Mouse (Mus musculus) myocyte (in vitro differentiated cells): ENCODE measurements around the gene Ankrd31. TPM values are rescaled to one million over a fixed set of nuclear protein-coding genes. Genes with fewer than 3 reads are reported as not detected.
"Not testable (repeated sequence)": the region's sequence is repeated elsewhere in the genome, so short reads cannot be mapped to it uniquely, and the experiment has no call there.

Experiments used
- H3K27me3 ChIP-seq: one replicate; pipeline ENCODE4 v1.6.1; 2011; ENCODE audit not compliant: control insufficient read depth, insufficient read depth, insufficient read length
- H3K36me3 ChIP-seq: one replicate; pipeline ENCODE4 v1.6.1; 2011; ENCODE audit not compliant: control insufficient read depth, insufficient read depth
- H3K4me2 ChIP-seq: one replicate; pipeline ENCODE4 v1.6.1; 2011; ENCODE audit warnings: low read depth, control low read depth
- H3K4me3 ChIP-seq: one replicate; pipeline ENCODE4 v1.5.1; 2011; ENCODE audit warnings: mild to moderate bottlenecking, control low read depth, moderate library complexity
- H3K79me2 ChIP-seq: one replicate; pipeline ENCODE4 v1.6.1; 2011; ENCODE audit not compliant: control insufficient read depth, insufficient read depth
- H3ac ChIP-seq: one replicate; pipeline ENCODE4 v1.6.1; 2011; ENCODE audit not compliant: control insufficient read depth, insufficient read length
- CEBPB ChIP-seq: IDR thresholded peaks from 2 replicates; pipeline ENCODE4 v1.6.1; 2011; ENCODE audit warnings: mild to moderate bottlenecking, moderate library complexity; ENCODE audit not compliant: poor library complexity, insufficient read depth, severe bottlenecking
- E2F4 ChIP-seq: IDR thresholded peaks from one replicate; pipeline ENCODE4 v1.6.1; 2011; ENCODE audit warnings: mild to moderate bottlenecking, control low read depth, moderate library complexity; ENCODE audit not compliant: insufficient read depth
- MAX ChIP-seq: IDR thresholded peaks from one replicate; pipeline ENCODE4 v1.6.1; 2011; ENCODE audit warnings: low read depth, mild to moderate bottlenecking, control low read depth
- MYOD1 ChIP-seq, 3 experiments: IDR thresholded peaks; one replicate each; pipeline ENCODE4 v1.6.1; 2011; ENCODE audit warnings: control low read depth in 2 of 3, low read depth in 2 of 3, mild to moderate bottlenecking in 2 of 3, moderate library complexity in 1 of 3; ENCODE audit not compliant: insufficient read length in 2 of 3, control insufficient read depth in 1 of 3
- MYOG ChIP-seq, 3 experiments: IDR thresholded peaks; one replicate each; pipeline ENCODE4 v1.6.1; 2011; ENCODE audit warnings: control low read depth in 2 of 3, low read depth in 2 of 3, mild to moderate bottlenecking in 2 of 3; ENCODE audit not compliant: insufficient read length in 2 of 3, control insufficient read depth in 1 of 3, insufficient read depth in 1 of 3
- POLR2A ChIP-seq: IDR thresholded peaks from one replicate; pipeline ENCODE4 v1.6.1; 2011; ENCODE audit warnings: low read depth, mild to moderate bottlenecking, control low read depth, moderate library complexity; ENCODE audit not compliant: insufficient read length
- POLR2AphosphoS2 ChIP-seq: IDR thresholded peaks from one replicate; pipeline ENCODE4 v1.6.1; 2011; ENCODE audit warnings: low read depth, control low read depth; ENCODE audit not compliant: insufficient read length
- REST ChIP-seq: IDR thresholded peaks from one replicate; pipeline ENCODE4 v1.6.1; 2011; ENCODE audit warnings: mild to moderate bottlenecking, control low read depth, moderate library complexity; ENCODE audit not compliant: insufficient read depth, insufficient read length
- SRF ChIP-seq: IDR thresholded peaks from one replicate; pipeline ENCODE4 v1.6.1; 2011; ENCODE audit warnings: low read depth; ENCODE audit not compliant: control insufficient read depth, insufficient read length
- TCF12 ChIP-seq: IDR thresholded peaks from one replicate; pipeline ENCODE4 v1.6.1; 2011; ENCODE audit warnings: mild to moderate bottlenecking, control low read depth; ENCODE audit not compliant: poor library complexity, insufficient read depth, severe bottlenecking
- TCF3 ChIP-seq: IDR thresholded peaks from one replicate; pipeline ENCODE4 v1.6.1; 2011; ENCODE audit warnings: low read depth, control low read depth; ENCODE audit not compliant: insufficient read length
- USF1 ChIP-seq: IDR thresholded peaks from one replicate; pipeline ENCODE4 v1.6.1; 2011; ENCODE audit warnings: low read depth, mild to moderate bottlenecking, control low read depth, moderate library complexity
- polyA plus RNA-seq: library from polyadenylated mRNA; unstranded; fragments of >200 nt; fragmentation: generic; extraction: Trizol; gene quantifications from one replicate; pipeline ENCODE4 v1.2.1, GENCODE M21; 2012; ENCODE audit warnings: missing spikeins

Ankrd31 gene
- polyA plus RNA-seq, 1 experiment = not detected

GRCm38 (mm10) chr13:96933367-96933766, 185.3 kb downstream of the Ankrd31 start:
- Histone ChIP-seq H3ac (no peak overlapping the region), H3K27me3 (no peaks in the 10 kb centered on the region), H3K36me3 (peaks cover 13% of the 10 kb centered on the region), H3K79me2 (peaks cover 49% of the 10 kb centered on the region), H3K4me3 (no peak overlapping the region), H3K4me2 (no peak overlapping the region)
- TF ChIP-seq POLR2A = no peak
- no peak for TF ChIP-seq MYOG (IDR thresholded peaks at IDR 0.05; ENCODE audit: control insufficient read depth in 1 of 3, insufficient read depth in 1 of 3, insufficient read length in 2 of 3, low read depth in 2 of 3)
- no peak for TF ChIP-seq USF1
- TF ChIP-seq SRF = no peak
- no peak for TF ChIP-seq CEBPB
- TF ChIP-seq TCF3 = no peak
- TF ChIP-seq MAX = no peak
- no peak for TF ChIP-seq POLR2AphosphoS2
- TF ChIP-seq TCF12 = no peak
- no peak for TF ChIP-seq REST
- no peak for TF ChIP-seq E2F4
- no peak for TF ChIP-seq MYOD1 (IDR thresholded peaks at IDR 0.05; ENCODE audit: control insufficient read depth in 1 of 3, insufficient read length in 2 of 3, low read depth in 2 of 3)

- TF ChIP-seq USF1 = no peak
- no peak for TF ChIP-seq MYOG (IDR thresholded peaks at IDR 0.05; ENCODE audit: control insufficient read depth in 1 of 3, insufficient read depth in 1 of 3, insufficient read length in 2 of 3, low read depth in 2 of 3)
- no peak for TF ChIP-seq SRF
- no peak for TF ChIP-seq MAX
- no peak for TF ChIP-seq E2F4
- TF ChIP-seq POLR2A = no peak
- TF ChIP-seq MYOD1 (IDR thresholded peaks at IDR 0.05; ENCODE audit: control insufficient read depth in 1 of 3, insufficient read length in 2 of 3, low read depth in 2 of 3) = no peak
- TF ChIP-seq POLR2AphosphoS2 = no peak
- TF ChIP-seq TCF12 = no peak
- TF ChIP-seq REST = no peak
- no peak for TF ChIP-seq CEBPB
- no peak for TF ChIP-seq TCF3
These were observed 188.2 kb downstream of the Ankrd31 start for GRCm38 (mm10) chr13:96936173-96936777.

GRCm38 (mm10) chr13:96937059-96937558, 189.0 kb downstream of the Ankrd31 start:
- no peak overlapping the region for H3K4me2 ChIP-seq
- peaks cover 23% of the 10 kb centered on the region for H3K79me2 ChIP-seq
- no peak overlapping the region for H3K4me3 ChIP-seq
- no peak for TF ChIP-seq CEBPB
- TF ChIP-seq TCF3 = no peak
- H3ac ChIP-seq = no peak overlapping the region
- peaks cover 17% of the 10 kb centered on the region for H3K36me3 ChIP-seq
- no peaks in the 10 kb centered on the region for H3K27me3 ChIP-seq

More at GRCm38 (mm10) chr13:96936173-96936777, 188.2 kb downstream of the Ankrd31 start:
- H3K4me3 ChIP-seq = no peak overlapping the region
- H3K79me2 ChIP-seq = peaks cover 28% of the 10 kb centered on the region
- peaks cover 17% of the 10 kb centered on the region for H3K36me3 ChIP-seq
- no peaks in the 10 kb centered on the region for H3K27me3 ChIP-seq
- H3K4me2 ChIP-seq = no peak overlapping the region
- no peak overlapping the region for H3ac ChIP-seq

GRCm38 (mm10) chr13:96939680-96940079, 191.6 kb downstream of the Ankrd31 start:
- peak in 2 of 3 experiments; percentile 66 to 84 for TF ChIP-seq MYOD1 (IDR thresholded peaks at IDR 0.05; ENCODE audit: control insufficient read depth in 1 of 3, insufficient read length in 2 of 3, low read depth in 2 of 3)
- peak in 1 of 3 experiments; percentile 37 for TF ChIP-seq MYOG (IDR thresholded peaks at IDR 0.05; ENCODE audit: control insufficient read depth in 1 of 3, insufficient read depth in 1 of 3, insufficient read length in 2 of 3, low read depth in 2 of 3)
- no peak for TF ChIP-seq POLR2AphosphoS2
- TF ChIP-seq CEBPB = 0 out of 2 replicates have a peak, but pooled peaks have one; percentile 12
- Histone ChIP-seq H3K4me3 (no peak overlapping the region), H3ac (no peak overlapping the region), H3K36me3 (peaks cover 17% of the 10 kb centered on the region), H3K4me2 (peak overlapping the region; percentile 31), H3K27me3 (no peaks in the 10 kb centered on the region), H3K79me2 (peaks cover 3% of the 10 kb centered on the region)

- not testable (repeated sequence) for H3K79me2 ChIP-seq, H3ac ChIP-seq, H3K27me3 ChIP-seq, H3K4me2 ChIP-seq, H3K4me3 ChIP-seq
- peaks cover 11% of the 10 kb centered on the region for H3K36me3 ChIP-seq
These were observed 193.4 kb downstream of the Ankrd31 start for GRCm38 (mm10) chr13:96941481-96941880.
